Mouse (Mus musculus) gastrocnemius, postnatal 4 days (tissue): ENCODE data around the gene Serpina3m. TPM values are rescaled to one million over a fixed set of nuclear protein-coding genes. Genes with fewer than 3 reads are reported as not detected.
"Not testable (repeated sequence)": the region's sequence is repeated elsewhere in the genome, so short reads cannot be mapped to it uniquely, and the experiment has no call there.

Experiments
- DNase-seq, 2 experiments: peaks; one replicate each; pipeline ENCODE4 v3.0.0; 2021 to 2022; ENCODE audit warnings: low spot score in 2 of 2, mixed read lengths in 2 of 2
- total RNA-seq, 2 experiments: library from RNA; stranded (reverse); gene quantifications; 2 replicates each; pipeline ENCODE4 v1.2.3; 2021

Gene Serpina3m
- total RNA-seq, 2 experiments from 2014 or later, result 0.17 to 0.93 TPM

DNA sequence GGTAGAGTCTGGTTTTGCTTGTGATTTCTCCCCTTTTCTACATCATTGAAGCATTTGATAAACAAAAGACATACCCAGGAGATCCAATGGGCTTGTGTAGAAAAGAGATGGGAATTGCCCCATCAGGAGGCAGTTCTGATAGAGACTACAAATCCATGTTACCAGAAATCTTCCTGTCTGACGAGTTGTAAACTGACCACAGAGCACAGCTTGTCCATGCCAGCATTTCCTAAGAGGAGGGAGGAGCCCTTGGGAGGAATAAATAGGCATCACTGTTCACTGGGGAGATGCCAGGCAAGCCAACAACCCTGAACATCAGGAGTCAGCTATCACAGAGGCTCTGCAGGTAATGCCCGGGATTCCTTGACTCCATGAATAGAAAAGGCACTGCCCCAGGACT lies 48.6 kb downstream of the Serpina3m start:
- DNase-seq, result not testable (repeated sequence)

DNA sequence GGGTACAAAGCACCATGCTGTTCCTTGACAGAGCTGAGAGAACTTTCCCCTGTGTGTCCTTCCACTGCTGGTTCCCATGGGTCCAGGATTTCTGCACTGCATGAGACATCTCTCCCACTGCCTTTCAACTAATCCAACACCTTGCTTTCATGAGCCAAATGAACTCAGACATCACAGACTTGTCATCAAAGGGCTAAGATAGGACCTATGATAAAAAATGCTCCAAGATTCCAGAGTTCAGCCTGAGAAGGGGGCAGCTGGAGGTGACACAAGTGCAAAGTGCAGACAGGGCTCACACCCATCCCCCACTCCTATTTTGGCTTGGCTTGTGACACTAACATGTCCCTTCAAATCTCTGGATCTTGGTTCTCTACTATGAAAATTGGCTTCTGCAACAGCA lies 50.2 kb downstream of the Serpina3m start:
- DNase-seq, result no peak

DNA sequence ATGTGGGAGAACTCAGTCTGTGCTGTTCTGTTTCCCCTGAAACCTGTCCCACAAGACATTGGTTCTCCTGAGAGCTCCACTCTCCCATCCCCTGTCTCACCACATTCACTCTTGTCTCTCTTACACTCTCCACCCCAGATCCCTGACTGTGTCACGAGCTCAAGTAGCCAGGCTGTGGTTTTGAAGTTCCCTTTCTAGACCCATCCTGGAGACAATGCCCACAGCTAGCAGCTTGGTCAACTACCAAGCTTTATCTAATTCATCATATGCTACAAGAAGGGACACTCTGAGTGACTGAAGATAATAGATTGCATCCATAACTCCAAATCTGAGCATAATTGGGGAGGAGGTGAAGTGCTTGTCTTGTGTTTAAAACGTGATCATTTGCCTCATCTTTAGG lies 52.8 kb downstream of the Serpina3m start:
- not testable (repeated sequence) for DNase-seq

DNA sequence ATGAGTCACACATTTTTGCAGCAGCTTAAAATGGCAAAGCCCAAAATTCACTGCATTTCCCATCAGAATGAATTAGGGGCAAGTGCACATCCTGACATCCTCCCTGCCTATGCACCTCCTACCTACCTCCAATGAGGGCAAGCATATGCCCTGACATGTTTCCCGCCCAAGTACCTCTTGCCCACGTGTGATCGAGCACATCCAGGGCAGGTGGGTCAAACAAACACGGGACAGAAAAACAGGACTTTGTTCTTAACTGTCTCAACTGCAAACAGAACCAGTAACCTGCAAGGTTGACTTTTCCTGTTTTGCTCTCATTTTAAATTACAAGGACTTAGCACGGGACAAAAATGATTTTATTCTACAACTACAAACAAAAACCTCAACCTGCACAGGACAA lies 65.7 kb downstream of the Serpina3m start:
- DNase-seq, result no peak

DNA sequence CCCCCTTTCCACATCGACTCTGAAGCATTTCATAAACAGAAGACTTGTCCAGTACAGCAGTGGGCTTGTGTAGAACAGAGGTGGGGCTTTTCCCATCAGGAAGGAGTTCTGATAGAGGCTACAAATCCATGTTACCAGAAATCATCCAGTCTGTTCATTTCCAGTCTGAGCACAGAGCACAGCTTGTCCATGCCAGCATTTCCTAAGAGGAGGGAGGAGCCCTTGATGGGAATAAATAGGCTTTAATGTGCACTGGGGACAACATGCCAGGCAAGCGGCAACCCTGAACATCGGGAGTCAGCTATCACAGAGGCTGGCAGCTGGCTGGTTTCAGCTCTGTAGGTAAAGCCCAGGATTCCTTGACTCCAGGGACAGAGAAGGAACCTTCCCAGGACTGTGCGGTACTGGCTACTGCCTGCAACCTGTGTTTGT lies 68.2 kb downstream of the Serpina3m start, which contains the start of gene Serpina3n:
Gene Serpina3n (plus strand): TSS at position 276 of the 432 bp plus-strand sequence.
- DNase-seq, result no peak

DNA sequence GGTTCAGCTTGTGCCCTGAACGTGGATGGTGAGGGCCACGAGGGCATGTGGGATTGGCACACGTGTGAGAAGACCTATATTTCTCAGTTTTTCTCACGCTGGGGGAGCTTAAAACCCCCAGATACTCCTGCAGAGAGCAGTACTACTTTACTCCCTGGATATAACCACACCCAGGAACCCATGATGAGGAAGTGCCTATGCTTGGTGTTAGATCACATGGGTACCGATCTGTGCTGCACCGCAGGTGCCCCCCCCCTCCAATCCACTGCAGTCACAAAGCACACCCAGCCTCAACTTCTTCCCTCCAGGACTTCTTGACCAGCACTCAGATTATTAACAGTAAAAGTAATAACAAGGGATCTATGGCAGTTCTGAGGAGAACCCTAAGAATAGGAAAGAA lies 74.2 kb downstream of the Serpina3m start:
- DNase-seq, result no peak

DNA sequence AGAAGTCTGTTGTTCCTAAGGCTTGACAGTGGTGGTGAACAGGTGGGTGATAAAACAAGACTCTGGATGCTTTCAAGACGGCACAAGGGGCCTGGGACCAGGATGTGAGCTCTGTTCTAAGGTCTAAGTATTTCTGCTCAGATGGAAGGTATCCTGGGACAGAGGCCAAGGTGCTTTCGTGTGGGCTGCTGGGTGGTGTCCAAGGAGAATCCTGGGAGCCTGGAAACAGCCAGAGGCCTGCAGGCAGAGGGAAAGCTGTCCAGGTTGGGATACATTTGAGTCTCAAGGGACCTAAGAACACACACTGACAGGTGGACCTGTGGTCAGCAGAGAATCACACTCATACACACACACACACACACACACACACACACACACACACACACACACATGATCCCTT lies 76.3 kb downstream of the Serpina3m start:
- DNase-seq, result no peak

DNA sequence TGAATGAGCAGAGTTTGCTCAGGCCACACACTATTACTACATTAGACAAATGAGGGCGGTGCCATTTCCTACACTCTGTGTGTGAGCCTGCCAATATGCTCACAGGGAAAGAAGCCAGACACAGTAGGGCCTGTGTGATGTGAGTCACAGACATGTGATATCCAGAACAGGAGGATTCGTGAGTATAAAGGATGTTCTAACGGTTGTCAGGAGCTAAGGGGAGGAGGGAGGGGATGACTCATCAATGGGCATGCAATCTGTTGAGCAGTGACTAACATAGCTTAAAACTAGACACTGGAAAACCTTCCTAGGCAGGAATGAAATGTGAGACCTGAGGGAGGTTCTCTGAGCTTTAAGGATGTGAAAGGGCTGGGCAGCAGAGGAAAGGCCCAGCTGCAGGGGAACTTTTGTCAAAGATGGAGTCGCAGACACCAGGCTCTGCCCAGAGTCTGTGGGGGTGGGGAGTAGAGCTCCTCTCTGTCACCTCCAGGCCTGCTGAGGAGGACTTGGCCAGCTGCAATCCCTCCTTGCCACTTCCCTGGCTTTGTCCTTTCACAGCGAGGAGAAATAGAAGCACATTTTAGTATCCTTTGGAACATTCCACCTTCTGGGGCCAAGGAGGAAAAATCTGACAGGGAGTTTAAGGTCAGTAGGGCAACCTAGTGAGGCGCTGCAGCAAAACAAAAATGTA lies 77.5 kb downstream of the Serpina3m start:
- DNase-seq, result no peak

DNA sequence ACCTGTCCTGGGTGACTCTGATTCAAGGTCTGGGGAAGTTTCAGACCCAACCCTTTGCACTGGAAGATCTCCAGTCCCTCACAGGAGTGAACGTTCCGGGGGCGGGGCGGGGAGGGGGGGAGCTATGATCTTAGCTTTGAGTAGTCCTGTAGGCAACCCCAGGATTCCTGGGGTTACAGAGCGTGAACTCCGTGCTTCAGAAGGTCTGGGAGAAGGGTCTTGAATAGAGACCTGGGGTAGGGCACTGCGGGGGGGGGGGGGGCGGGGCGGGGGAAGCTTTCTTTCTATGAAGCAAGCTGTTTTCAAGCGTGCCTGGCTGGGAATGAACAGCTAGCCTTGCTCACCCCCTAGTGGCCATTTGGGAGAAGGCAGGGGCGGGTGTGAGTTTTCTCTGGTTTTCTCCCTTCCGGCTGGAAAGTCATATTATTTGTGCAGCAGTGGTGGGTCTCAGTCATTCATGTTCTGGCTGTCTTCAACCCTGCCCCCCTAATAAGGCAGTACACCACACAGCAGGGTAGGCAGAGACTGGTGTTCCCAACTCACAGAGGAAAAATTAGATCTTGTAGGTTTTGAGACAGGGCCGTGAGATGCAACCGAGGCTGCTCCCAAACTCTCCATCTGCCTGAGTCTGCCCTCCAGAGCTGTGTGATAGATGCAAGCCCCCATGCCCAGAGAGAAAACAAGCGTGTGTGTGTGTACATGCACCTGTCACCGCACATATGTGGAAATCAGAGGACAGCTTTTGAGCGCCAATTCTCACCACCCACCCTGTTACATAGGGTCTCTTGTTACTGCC lies 80.3 kb downstream of the Serpina3m start:
- peak; percentile 75 to 76 for DNase-seq

DNA sequence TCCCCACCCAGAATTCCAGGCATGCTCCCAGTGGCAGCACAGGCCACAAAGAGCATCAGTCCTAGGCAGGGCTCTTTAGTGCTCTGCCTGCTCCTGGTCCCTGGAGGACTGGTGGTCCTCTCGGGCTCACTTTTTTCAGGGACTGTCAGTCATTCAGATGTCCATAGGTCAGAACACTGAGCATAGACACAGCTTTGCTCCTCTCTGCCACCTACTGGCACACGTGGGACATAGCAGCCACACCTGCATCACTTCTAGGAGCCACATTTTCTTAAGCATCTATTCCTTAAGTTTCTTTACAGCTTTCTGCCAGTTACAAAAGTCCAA lies 80.8 kb downstream of the Serpina3m start:
- no peak for DNase-seq

DNA sequence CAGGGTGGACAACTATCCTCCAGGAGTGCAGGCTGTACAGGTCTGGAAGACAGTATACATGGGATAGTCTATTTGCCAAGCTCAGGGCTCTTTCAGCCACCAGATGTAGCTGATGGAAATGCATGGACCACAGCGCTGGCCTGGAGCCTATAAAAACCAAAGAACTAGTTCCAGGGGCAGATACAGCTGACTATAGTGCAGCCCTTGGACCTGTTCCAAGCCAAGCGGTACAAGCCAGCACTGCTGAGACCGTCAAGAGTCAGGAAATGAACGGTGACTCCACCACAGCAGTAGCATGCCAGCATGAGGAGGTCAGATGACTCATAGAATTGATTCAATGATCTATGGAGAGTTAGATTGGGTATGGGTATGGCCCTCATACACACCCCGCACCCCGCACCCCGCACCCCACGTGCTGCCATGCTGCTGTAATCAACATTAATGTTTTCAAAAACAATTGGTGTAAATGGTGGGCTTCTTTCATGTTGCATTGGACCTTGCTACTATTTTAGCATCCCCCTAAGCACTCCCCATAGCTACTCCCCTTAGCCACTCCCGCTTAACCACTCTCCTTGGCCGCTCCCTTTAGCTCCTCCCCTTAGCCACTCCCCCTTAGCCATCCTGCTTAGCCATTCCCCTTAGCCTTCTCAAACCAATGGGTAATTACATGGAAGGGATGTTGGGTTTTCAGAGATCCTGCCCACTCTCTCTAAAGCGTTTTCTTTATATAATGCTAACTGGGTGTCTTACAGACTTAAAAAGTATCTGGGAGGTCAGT lies 84.5 kb downstream of the Serpina3m start:
- no peak for DNase-seq

DNA sequence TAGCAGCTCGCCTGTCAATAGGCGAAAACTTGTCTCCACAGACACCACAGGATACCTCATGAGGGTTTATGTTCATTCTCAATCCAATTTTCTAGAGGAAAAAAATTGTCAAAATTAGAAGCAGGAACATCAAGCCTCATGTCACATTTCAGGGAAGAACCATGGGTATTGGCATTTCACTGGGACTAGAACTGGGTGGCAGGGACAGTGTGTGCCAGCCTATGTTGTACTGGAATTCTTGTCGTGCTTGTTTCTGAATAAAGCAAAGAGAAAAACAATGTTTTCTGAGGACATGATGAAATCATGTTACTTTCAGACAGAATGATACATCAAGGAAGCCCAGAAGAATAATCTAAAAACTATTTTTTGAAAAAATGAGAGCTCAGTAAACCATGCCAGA lies 87.3 kb downstream of the Serpina3m start:
- no peak for DNase-seq

DNA sequence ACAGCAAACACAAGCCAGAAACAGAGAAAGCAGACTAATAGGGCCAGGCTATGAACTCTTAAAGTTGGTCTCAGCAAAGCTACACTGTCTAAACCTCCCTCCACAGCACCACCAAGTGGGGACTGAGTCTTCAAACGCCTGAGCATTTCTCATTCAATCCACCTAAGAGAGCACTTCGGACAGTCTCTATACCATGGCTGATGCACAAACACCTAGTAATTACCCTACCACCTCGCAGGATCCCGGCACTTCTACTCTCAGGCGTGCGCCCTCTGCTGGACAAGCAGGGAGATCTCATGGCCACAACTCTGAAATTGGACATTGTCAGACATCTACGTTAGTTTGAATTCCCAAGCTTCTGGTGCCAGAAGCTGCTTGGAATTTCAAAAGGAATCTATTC lies 88.6 kb downstream of the Serpina3m start:
- DNase-seq, result no peak

DNA sequence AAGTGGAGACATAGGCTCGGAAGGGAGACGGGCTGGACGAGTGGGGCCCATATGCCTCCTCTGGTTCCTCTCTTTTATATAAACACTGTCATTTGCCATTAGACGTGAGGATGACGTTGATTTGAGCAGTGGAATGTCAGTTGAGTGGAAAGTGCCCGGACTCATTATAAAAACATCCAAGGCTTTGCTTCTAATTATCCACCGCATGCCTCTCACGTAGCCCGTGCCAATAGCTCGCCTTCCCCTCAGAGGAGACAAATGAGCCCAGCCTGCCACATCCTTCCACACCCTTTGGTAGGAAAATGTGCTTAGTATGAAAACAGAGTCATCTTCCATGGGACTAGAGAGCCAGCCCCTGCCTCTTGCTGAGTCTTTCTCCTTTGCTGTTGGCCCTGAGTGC lies 93.1 kb downstream of the Serpina3m start:
- DNase-seq, result no peak

DNA sequence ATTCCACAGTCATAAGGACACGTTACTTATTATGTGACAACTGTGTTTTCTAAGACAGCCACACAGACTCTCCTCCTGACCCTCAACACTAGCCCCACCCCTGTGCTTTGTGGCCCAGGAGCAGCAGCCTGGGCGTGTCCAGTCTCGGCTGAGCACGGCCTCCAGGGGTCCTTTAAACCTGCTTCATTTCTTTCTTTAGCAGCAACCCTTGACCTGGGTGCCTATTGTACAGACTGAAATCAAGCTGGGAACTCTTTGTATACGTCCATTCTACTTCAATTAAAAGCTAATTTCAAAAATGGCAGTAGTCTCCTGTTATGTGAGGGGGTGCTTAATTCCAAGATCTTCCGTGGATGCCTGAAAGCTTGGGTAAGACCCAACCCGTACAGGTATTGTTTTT lies 94.9 kb downstream of the Serpina3m start:
- no peak for DNase-seq

DNA sequence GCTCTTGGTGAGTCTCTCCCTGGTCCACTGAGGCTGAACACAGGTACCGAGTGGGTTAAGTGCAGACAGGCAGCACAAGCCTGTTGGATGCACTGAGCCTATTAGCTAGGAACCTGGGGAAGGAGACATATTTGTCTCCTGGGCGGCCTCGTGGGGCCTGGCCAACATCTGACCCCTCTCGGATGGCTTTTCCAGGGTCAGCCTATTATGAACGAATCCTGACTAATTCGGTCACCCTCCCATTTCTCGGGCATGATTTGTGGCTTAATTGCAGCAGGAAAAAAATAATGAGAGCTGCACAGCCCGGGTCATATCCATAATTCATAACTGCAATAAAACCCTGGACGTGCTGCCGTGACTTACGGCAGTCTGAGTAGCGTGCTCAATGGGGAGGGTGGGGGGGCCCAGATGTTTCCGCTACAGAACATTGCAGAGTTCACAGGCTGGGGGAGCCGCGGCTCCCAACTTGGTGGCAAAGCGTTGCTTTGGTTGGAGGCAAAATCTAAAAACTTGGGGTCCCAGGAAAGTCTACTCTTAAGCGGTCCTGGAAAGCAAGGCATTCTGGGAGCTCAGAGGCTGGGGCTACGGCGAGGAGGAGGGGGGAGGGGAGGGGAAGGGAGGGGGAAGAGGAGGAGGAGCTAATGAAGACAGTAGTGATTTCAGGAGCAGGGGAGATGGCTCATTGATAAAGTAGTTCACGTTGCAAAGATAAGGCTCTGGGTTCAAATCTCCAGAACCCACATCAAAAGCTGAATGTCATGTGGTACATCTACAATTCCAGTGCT lies 95.9 kb downstream of the Serpina3m start:
- DNase-seq, result no peak

DNA sequence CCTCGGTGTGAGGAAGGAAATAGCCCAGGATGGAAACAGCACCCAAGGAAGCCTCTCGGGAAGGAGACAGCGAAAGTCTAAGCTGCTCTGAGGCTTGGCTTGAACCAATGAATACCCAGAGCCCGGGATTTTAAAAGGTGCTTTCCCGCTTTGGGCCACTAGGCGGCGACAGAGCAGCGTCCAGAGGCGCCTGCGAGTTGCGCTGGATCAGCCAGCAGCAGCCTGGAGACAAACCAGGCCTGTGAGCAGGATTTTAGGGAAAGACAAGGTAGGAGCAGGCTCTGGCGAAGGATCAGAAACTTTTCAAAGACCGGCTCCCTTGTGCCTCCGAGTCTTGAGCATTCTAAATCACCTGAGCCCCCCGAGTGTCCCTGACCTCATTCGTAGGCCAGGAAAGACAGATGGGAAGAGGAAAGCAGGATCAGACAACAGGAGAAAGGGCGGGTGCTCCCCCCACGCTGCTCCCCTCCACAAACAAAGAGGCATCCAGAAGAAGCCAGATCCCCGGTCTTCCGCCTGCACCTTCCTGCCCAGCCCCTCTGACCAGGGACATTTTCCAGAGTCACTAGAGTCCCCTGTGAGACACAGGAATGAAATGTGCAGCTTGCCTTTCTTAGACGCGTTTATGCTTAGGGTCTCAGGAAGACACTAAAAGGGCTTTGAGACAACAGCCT lies 101.9 kb downstream of the Serpina3m start:
- DNase-seq, result peak; percentile 81 to 84

DNA sequence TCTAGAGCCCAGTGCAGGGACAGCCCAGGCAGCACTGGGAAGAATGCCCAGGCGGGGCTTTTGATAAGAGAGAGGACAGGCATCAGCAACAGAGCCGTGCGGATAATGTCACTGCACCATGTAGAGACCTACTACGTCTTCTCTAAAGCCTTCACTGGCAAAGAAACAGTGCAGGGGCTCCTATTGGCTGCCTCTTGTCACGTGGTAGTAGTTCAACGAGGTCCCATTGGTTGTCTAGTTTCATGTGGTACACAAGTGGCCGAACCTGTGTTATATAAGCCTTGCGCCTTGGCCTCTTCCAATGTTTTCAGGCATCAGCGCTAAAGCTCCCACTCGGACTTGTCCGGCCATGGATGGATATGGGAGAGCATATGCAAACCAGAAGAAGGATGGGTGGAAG lies 105.4 kb downstream of the Serpina3m start:
- DNase-seq, result no peak
